Mouse (Mus musculus) heart, embryonic 13.5 days (tissue): Measurements from ENCODE around the gene Cmtm5. TPM values are rescaled to one million over a fixed set of nuclear protein-coding genes. Genes with fewer than 3 reads are reported as not detected.

Experiments
- ATAC-seq: fragments of 200-750 bp; cut with Nextera tagmentation; 2 replicates; pipeline ENCODE4 v1.8.0; 2017; ENCODE audit warnings: moderate TSS enrichment; ENCODE audit not compliant: insufficient number of reproducible peaks, low FRiP score, low TSS enrichment; ENCODE audit errors: extremely low read depth
- H3K27ac ChIP-seq: fragments of 300-500 bp; sonication (generic); replicated peaks from 2 replicates; pipeline ENCODE4 v1.5.1; 2015; ENCODE audit warnings: moderate library complexity, mild to moderate bottlenecking, inconsistent platforms
- H3K27me3 ChIP-seq: fragments of 300-500 bp; sonication (generic); replicated peaks from 2 replicates; pipeline ENCODE4 v1.6.1; 2015; ENCODE audit warnings: mild to moderate bottlenecking, inconsistent platforms
- H3K36me3 ChIP-seq: fragments of 300-500 bp; sonication (generic); 2 replicates; pipeline ENCODE4 v1.6.1; 2015; ENCODE audit warnings: mild to moderate bottlenecking, inconsistent platforms
- H3K4me1 ChIP-seq: fragments of 300-500 bp; sonication (generic); 2 replicates; pipeline ENCODE4 v1.6.1; 2015; ENCODE audit warnings: inconsistent platforms
- H3K4me2 ChIP-seq: fragments of 300-500 bp; sonication (generic); 2 replicates; pipeline ENCODE4 v1.6.1; 2015; ENCODE audit warnings: inconsistent platforms, mild to moderate bottlenecking, moderate library complexity
- H3K4me3 ChIP-seq: fragments of 300-500 bp; sonication (generic); 2 replicates; pipeline ENCODE4 v1.5.1; 2015; ENCODE audit warnings: moderate library complexity, mild to moderate bottlenecking, inconsistent platforms
- H3K9ac ChIP-seq: fragments of 300-500 bp; sonication (generic); 2 replicates; pipeline ENCODE4 v1.6.1; 2015; ENCODE audit warnings: inconsistent platforms, mild to moderate bottlenecking, moderate library complexity
- H3K9me3 ChIP-seq: fragments of 300-500 bp; sonication (generic); 2 replicates; pipeline ENCODE4 v1.6.1; 2016; ENCODE audit warnings: inconsistent platforms
- WGBS: fragments of 180-500 bp; shearing (Covaris S2); methylation state at CpG from one replicate; pipeline ENCODE4 v1.1.7; 2015; ENCODE audit warnings: mixed read lengths; 5-methylcytosine and 5-hydroxymethylcytosine counted together
- polyA plus RNA-seq: library from polyadenylated mRNA; unstranded; fragments of >200 nt; fragmentation: Nextera tagmentation; extraction: Ambion mirVana; gene quantifications from 2 replicates; pipeline ENCODE4 v1.2.1, GENCODE M21; 2015

Cmtm5 gene
- polyA plus RNA-seq, 1 experiment from 2014 or later, result 0.49 TPM

DNA sequence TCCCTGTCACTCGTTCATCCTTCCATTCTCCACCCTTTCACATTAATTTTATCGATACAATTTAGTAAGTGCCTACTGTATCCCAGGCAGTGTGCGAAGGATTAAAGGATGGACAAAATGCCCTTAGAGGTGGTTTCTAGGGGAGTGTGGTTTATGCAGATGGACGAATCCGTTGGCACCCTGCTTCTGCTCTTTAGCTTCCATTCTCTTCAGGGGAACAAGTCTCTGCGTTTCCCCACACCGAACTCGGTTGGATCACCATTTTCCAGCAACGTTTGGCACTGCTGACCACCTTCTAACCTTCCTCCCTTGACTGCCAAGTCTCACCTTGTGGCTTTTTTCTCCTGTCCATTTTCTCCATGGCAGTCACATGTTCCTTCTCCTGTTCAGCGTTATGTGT lies 22.7 kb upstream of the Cmtm5 start:
- ATAC-seq, result no peak
- peak overlapping the region; percentile 77 for H3K4me3 ChIP-seq
- H3K27me3 ChIP-seq, result peaks cover 4% of the 10 kb centered on the region; the same call in 1 of the 2 replicates
- H3K27ac ChIP-seq, result peak overlapping the region; percentile 74; the same call in 1 of the 2 replicates
- H3K36me3 ChIP-seq, result peaks cover 48% of the 10 kb centered on the region
- H3K9me3 ChIP-seq, result no peaks in the 10 kb centered on the region
- H3K4me1 ChIP-seq, result peaks cover 29% of the 10 kb centered on the region
- H3K9ac ChIP-seq, result peak overlapping the region; percentile 91
- WGBS, result 15% methylated on average over 10 of the region's 10 CpGs
- H3K4me2 ChIP-seq, result peak overlapping the region; percentile 94

DNA sequence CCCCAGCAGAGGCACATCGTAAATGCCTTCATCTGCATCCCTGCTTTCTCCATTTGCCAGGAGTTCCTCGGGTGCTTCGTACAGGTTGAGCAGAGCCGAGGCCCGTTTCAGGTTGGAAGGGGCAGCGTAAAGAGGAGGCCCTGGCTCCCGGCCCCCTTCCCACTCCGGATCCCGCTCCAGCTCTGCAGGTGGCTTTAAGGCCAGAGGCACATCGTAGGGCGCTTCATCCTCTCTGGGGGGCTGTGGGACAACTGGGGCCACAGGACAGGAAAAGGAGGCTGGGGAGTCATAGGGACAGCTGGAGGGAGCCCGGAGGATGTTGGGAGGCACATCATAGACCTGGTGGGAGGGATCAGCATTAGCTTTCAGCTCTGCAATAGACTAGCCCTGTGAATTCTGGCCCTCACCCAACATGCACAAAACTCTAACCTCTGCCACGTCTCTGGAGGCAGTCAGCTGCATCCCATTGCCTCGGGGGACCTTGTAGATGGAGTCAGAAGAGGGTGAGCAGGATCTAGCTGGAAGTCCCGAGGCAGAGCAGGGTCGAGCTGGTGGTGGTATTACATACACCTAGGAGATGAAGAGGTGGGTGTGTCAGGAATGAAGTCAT lies 15.9 kb upstream of the Cmtm5 start:
- ATAC-seq, result no peak
- peaks cover 17% of the 10 kb centered on the region for H3K4me1 ChIP-seq
- no peaks in the 10 kb centered on the region; the same call in 1 of the 2 replicates for H3K9me3 ChIP-seq
- WGBS, result 86% methylated on average over 16 of the region's 16 CpGs
- no peak overlapping the region for H3K9ac ChIP-seq
- H3K27me3 ChIP-seq, result peaks cover 3% of the 10 kb centered on the region
- no peak overlapping the region for H3K4me2 ChIP-seq
- no peak overlapping the region for H3K27ac ChIP-seq
- H3K4me3 ChIP-seq, result no peak overlapping the region
- peaks cover 67% of the 10 kb centered on the region for H3K36me3 ChIP-seq

DNA sequence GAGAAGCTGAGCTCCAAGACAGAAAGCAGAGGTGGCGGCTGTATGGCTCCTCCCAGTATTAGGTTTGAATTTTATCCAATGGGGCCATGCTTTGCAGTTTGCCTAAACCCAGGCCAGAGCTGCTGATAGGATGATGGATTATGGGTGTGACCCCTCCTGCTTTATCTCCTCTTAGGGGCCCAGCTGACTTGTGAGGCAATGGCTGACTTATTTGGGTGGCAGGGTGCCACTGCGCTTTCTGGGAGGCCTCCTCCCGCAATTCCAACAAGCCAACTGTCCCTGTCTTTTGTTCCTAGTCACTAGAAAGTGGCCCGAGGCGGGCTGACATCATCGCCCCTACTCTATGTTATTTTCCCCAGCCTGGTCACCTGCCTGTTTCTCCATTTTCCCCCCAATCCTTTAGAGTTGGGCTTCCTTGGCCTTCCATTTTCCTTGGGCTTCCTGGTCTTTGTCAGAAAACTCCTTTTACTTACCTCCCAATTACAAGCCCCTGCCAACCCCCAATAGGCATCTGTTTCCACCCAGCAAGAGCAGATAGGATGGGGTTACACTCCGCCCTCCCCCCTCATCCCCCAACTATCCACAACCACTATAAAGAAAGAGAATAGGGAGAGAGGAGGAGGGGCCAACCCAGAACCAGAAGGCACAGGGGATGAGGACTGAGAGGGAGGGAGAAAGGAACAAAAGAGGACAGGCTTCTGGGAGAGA lies 11.3 kb upstream of the Cmtm5 start:
- peak overlapping the region; percentile 96 for H3K4me2 ChIP-seq
- peak overlapping the region; percentile 66 for H3K4me3 ChIP-seq
- H3K9me3 ChIP-seq, result no peaks in the 10 kb centered on the region; the same call in 1 of the 2 replicates
- WGBS, result 26% methylated on average over 7 of the region's 7 CpGs
- peaks cover 44% of the 10 kb centered on the region for H3K4me1 ChIP-seq
- H3K27ac ChIP-seq, result peak overlapping the region; percentile 93
- ATAC-seq, result peak; percentile 33; the same call in 1 of the 2 replicates
- H3K36me3 ChIP-seq, result peaks cover 27% of the 10 kb centered on the region
- peak overlapping the region; percentile 91 for H3K9ac ChIP-seq
- H3K27me3 ChIP-seq, result peaks cover 42% of the 10 kb centered on the region

DNA sequence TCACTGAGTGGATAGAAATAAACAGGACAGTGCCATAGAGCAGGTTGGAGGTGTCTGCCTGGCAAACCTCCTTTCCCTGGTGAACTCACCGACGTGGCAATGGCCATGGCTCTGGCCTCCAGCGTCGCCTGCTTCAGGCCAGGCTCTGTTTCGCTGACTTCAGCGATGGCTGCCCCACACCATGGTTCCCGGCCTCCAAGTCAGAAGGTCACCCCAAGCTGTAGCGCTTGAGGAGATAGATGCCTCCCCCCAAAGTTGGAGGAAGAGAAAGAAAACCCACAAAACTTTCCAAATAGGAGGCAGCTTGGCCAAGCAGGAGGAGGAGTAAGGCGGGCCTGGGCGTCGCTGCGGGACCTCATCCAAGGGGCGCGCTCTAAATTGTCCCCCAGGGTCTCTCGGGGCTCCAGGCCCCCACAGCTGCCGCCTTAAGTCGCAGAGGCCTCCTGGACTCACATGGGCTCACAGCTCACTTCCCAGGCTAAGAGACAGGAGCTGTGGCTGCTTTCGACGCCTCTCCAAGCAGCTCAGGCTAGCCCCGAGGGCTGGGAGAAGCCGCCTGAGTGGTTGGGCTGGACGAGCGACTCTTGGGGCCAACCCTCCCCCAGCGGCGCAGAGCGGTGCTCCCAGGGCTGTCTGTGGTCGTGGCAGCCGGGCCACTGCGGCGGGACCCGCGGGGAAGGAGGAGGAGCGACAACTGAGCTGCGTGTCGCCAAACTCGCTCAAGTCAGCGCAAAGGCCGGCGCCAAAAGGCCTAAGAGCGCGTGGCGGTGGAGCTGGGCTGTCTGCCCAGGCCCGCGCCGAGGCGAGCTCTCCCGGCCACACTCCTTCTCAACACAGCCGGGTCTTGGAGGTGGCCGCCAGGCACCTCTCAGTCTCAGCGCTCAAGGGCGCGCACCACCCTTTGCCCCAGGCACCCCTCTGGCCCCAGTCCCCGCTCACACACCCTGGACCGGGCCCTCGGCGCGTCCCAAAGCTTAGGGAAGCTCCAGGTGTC lies 10.4 kb upstream of the Cmtm5 start, which contains the start of gene Efs:
Gene Efs (minus strand): TSS at position 778 of the 994 bp plus-strand sequence.
- no peaks in the 10 kb centered on the region; the same call in 1 of the 2 replicates for H3K9me3 ChIP-seq
- H3K4me2 ChIP-seq, result peak within 1 kb of the TSS; percentile 96
- peak within 1 kb of the TSS; percentile 91 for H3K9ac ChIP-seq
- H3K4me3 ChIP-seq, result peak within 1 kb of the TSS; percentile 66
- peaks cover 48% of the 10 kb centered on the region for H3K4me1 ChIP-seq
- H3K36me3 ChIP-seq, result peaks cover 19% of the 10 kb centered on the region
- 4% methylated on average over 57 of the region's 57 CpGs for WGBS
- ATAC-seq, result peak; percentile 39
- H3K27ac ChIP-seq, result peak within 1 kb of the TSS; percentile 93
- peaks cover 42% of the 10 kb centered on the region for H3K27me3 ChIP-seq

DNA sequence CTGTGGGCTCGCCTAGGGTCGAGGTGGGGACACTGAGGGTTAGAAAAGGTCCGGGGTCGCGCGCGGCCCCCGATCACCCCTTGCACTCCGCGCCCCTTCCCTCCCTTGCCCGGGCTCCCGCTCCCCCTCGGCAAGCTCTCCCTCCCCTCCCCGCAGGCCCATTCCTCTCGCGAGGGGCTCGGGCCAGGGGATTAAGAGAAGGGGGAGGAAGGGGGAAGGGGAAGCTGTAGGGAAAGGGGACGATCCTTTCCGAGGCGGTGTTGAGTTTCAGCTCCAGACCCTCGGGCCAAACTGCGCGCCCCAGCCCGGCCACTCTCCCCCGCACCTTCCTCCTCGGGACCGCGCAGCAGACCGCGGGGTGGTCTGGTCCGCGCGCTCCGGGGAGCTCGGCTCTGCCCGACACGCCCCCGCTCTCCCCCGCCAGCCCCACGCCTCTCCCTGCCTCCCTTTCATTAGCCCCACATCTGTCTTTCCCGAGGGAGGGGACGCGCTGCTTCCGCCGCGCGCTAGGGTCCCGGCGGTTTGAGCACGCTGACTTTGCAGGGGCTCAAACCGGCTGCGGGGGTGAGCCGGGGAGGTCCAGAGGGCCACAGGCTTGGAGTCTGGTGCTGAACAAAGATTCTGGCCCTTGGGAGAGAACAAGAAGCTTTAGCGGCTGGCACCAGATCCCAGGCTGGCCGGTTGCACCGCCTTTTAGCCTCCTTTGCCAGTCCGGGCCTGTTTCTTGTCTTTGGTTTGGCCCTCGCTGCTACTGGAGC lies 9.5 kb upstream of the Cmtm5 start:
- Histone ChIP-seq H3K27me3 (peaks cover 42% of the 10 kb centered on the region), H3K27ac (peak overlapping the region; percentile 93), H3K4me2 (peak overlapping the region; percentile 96), H3K9ac (peak overlapping the region; percentile 91), H3K36me3 (peaks cover 9% of the 10 kb centered on the region), H3K4me3 (peak overlapping the region; percentile 66), H3K9me3 (no peaks in the 10 kb centered on the region; the same call in 1 of the 2 replicates), H3K4me1 (peaks cover 48% of the 10 kb centered on the region)
- under 1% methylated on average over 46 of the region's 58 CpGs for WGBS
- ATAC-seq, result peak; percentile 52; the same call in 1 of the 2 replicates

DNA sequence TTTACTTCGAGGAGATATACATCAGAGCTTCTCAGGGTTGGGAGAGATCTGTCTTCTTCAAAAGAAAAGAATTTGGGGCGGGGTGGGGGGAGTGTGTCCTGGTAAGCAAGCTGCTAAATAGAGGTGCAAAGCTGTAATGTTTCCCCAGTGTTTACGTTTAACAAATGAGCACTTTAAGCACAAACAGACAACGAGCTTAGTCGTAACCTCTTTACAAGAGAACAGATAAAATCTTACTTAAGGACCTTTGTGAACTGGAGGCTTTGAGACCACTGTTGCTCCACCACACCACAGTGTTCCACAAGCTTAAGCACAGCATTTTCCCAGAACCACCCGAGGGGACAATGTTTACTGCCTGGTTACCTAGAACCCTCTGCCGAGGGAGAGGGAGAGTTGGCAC lies 8.8 kb upstream of the Cmtm5 start:
- Histone ChIP-seq H3K36me3 (peaks cover 2% of the 10 kb centered on the region; the same call in 1 of the 2 replicates), H3K27me3 (peaks cover 42% of the 10 kb centered on the region), H3K9me3 (no peaks in the 10 kb centered on the region), H3K9ac (peak overlapping the region; percentile 91), H3K27ac (peak overlapping the region; percentile 93), H3K4me1 (peaks cover 48% of the 10 kb centered on the region), H3K4me2 (peak overlapping the region; percentile 96), H3K4me3 (peak overlapping the region; percentile 66)
- WGBS, result 37% methylated on average over 7 of the region's 7 CpGs
- no peak for ATAC-seq

DNA sequence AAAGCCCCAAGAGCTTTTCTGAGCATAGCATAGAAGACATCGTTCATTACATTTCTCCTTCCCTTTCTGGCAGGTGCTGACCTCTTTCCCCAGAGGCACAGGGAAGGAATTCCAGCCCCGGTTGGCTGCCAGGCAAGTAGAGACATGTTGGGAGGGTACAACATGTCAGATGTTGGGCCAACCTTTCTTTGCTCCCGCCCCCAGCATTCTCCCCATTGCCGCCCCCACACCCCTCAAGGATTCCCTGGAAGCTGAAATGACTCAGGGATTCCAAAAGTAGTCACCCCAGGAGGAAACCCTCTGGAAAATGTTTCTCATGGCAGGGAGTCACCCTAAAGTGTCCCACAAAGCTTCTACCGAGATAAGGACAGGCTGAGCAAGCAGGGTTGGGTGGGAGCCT lies 6.3 kb upstream of the Cmtm5 start:
- Histone ChIP-seq H3K27me3 (peaks cover 46% of the 10 kb centered on the region), H3K36me3 (no peaks in the 10 kb centered on the region), H3K9ac (no peak overlapping the region), H3K9me3 (no peaks in the 10 kb centered on the region), H3K4me2 (no peak overlapping the region), H3K4me3 (no peak overlapping the region), H3K27ac (no peak overlapping the region), H3K4me1 (peaks cover 41% of the 10 kb centered on the region)
- no peak for ATAC-seq
- 50% methylated on average over 5 of the region's 5 CpGs for WGBS

DNA sequence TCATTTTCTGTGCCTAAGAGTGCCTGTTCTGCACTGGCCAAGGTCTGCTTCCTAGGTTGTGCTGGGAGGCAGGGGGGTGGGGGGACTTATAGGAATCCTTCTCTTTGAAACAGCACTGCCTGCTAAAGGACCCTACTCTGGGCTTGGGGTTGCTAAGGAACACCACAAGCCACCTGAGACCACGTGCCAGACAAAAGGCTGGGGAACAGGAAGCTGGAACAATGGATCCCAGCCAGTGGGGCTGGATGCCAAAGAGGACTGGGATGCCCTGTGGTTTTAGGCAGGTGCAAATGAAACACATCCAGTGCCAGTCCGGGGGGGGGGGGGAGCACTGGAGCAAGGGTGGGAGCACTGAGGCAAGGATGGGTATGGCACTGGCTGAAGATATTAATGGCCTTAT lies 5.6 kb upstream of the Cmtm5 start:
- H3K4me1 ChIP-seq, result peaks cover 35% of the 10 kb centered on the region
- no peaks in the 10 kb centered on the region for H3K9me3 ChIP-seq
- H3K4me2 ChIP-seq, result no peak overlapping the region
- no peak overlapping the region for H3K4me3 ChIP-seq
- H3K9ac ChIP-seq, result no peak overlapping the region
- H3K36me3 ChIP-seq, result no peaks in the 10 kb centered on the region
- no peak for ATAC-seq
- WGBS, result 33% methylated on average over 2 of the region's 2 CpGs
- peaks cover 45% of the 10 kb centered on the region for H3K27me3 ChIP-seq
- H3K27ac ChIP-seq, result no peak overlapping the region

DNA sequence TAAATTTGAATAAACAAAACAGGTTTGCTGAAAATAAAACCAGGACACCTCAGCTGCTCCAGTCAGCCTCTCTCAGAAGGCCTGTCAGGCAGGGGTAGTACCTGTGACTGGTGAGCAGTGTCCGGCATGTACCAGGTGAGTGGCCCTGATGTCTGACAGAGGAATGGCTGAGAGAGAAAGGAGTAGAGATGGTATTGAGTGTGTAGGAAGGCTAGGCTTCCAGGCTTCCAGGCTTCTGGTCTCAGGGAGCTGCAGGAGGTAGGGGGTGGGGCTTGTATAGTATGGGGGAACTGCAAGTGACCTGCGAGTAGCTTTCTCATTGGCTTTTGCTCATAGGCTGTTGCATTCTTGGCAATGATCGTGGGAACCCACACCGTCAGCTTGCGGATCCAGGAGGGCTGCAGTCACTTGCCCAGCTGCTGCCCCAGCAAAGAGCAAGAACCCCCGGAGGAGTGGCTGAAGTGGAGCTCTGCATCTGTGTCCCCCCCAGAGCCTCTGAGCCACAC lies 3.4 kb upstream of the Cmtm5 start, which contains the start of gene Il25:
Gene Il25 (plus strand): TSS at position 51 of the 506 bp plus-strand sequence.
- H3K36me3 ChIP-seq, result no peaks in the 10 kb centered on the region
- H3K9me3 ChIP-seq, result no peaks in the 10 kb centered on the region
- H3K9ac ChIP-seq, result no peak within 1 kb of the TSS
- no peak within 1 kb of the TSS for H3K27ac ChIP-seq
- no peak within 1 kb of the TSS for H3K4me3 ChIP-seq
- peaks cover 23% of the 10 kb centered on the region for H3K27me3 ChIP-seq
- ATAC-seq, result no peak
- WGBS, result 26% methylated on average over 6 of the region's 6 CpGs
- H3K4me2 ChIP-seq, result no peak within 1 kb of the TSS
- H3K4me1 ChIP-seq, result peaks cover 30% of the 10 kb centered on the region

DNA sequence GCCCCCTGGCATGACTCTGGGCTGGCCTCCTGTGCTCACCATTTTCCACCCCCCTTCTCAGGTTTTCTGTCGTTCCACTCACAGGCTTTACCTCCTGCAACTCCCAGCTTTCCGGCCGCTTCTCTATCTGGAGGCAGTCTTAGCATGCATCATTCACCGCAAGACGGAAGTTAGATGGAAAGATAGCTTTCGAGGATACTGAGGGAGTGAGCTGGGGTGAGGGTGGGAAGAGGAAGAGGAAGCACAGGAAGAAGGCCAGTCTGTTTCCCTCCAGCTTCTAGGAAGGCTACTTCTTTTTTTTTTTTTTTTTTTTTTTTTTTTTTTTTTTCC lies 735 bp downstream of the Cmtm5 start:
- Histone ChIP-seq H3K4me2 (0 out of 2 replicates have a peak overlapping the region, but pooled peaks have one; percentile 2), H3K27ac (0 out of 2 replicates have a peak overlapping the region, but pooled peaks have one; percentile 25)
- ATAC-seq, result no peak

More for the DNA sequence above, 735 bp downstream of the Cmtm5 start:
- peaks cover 30% of the 10 kb centered on the region for H3K4me1 ChIP-seq
- H3K4me3 ChIP-seq, result no peak overlapping the region
- WGBS, result 30% methylated on average over 6 of the region's 6 CpGs
- H3K36me3 ChIP-seq, result peaks cover 22% of the 10 kb centered on the region
- H3K27me3 ChIP-seq, result peaks cover 13% of the 10 kb centered on the region
- H3K9ac ChIP-seq, result 0 out of 2 replicates have a peak overlapping the region, but pooled peaks have one; percentile 25
- no peaks in the 10 kb centered on the region for H3K9me3 ChIP-seq
